Mouse (Mus musculus) heart, embryonic 15.5 days (tissue): Measurements from ENCODE around the gene Ssxb1. TPM values are rescaled to one million over a fixed set of nuclear protein-coding genes. Genes with fewer than 3 reads are reported as not detected.
"Not testable (repeated sequence)": the region's sequence is repeated elsewhere in the genome, so short reads cannot be mapped to it uniquely, and the experiment has no call there.

Experiments
- ATAC-seq: fragments of 200-750 bp; cut with Nextera tagmentation; replicated peaks from 2 replicates; pipeline ENCODE4 v1.8.0; 2017; ENCODE audit warnings: low read depth, moderate TSS enrichment; ENCODE audit not compliant: insufficient number of reproducible peaks, insufficient read depth, low FRiP score
- H3K27ac ChIP-seq: fragments of 300-500 bp; sonication (generic); 2 replicates; pipeline ENCODE4 v1.5.1; 2015; ENCODE audit warnings: mild to moderate bottlenecking, inconsistent platforms
- H3K27me3 ChIP-seq: fragments of 300-500 bp; sonication (generic); 2 replicates; pipeline ENCODE4 v1.6.1; 2015; ENCODE audit warnings: inconsistent platforms
- H3K36me3 ChIP-seq: fragments of 300-500 bp; sonication (generic); 2 replicates; pipeline ENCODE4 v1.6.1; 2015; ENCODE audit warnings: mild to moderate bottlenecking, inconsistent platforms
- H3K4me1 ChIP-seq: fragments of 300-500 bp; sonication (generic); replicated peaks from 2 replicates; pipeline ENCODE4 v1.6.1; 2015; ENCODE audit warnings: inconsistent platforms
- H3K4me2 ChIP-seq: fragments of 300-500 bp; sonication (generic); 2 replicates; pipeline ENCODE4 v1.6.1; 2015; ENCODE audit warnings: inconsistent platforms, mild to moderate bottlenecking, moderate library complexity
- H3K4me3 ChIP-seq: fragments of 300-500 bp; sonication (generic); 2 replicates; pipeline ENCODE4 v1.5.1; 2015; ENCODE audit warnings: mild to moderate bottlenecking, inconsistent platforms
- H3K9ac ChIP-seq: fragments of 300-500 bp; sonication (generic); 2 replicates; pipeline ENCODE4 v1.6.1; 2015; ENCODE audit warnings: mild to moderate bottlenecking, inconsistent platforms
- H3K9me3 ChIP-seq: fragments of 300-500 bp; sonication (generic); replicated peaks from 2 replicates; pipeline ENCODE4 v1.6.1; 2016; ENCODE audit warnings: inconsistent platforms
- WGBS: fragments of 180-500 bp; shearing (Covaris S2); methylation state at CpG from one replicate; pipeline ENCODE4 v1.1.7; 2015; ENCODE audit warnings: mixed read lengths; 5-methylcytosine and 5-hydroxymethylcytosine counted together
- polyA plus RNA-seq: library from polyadenylated mRNA; unstranded; fragments of >200 nt; fragmentation: Nextera tagmentation; extraction: Ambion mirVana; gene quantifications from 2 replicates; pipeline ENCODE4 v1.2.1, GENCODE M21; 2015

The Ssxb1 gene
- not detected in 2 replicates for polyA plus RNA-seq

GRCm38 (mm10) chrX:8413005-8413404, at the start of gene Ssxb1:
Gene Ssxb1 (plus strand): TSS chrX:8413305.
- H3K36me3 ChIP-seq, H3K4me1 ChIP-seq, H3K9me3 ChIP-seq, H3K4me2 ChIP-seq, H3K4me3 ChIP-seq, ATAC-seq, H3K9ac ChIP-seq, H3K27ac ChIP-seq, H3K27me3 ChIP-seq: not testable (repeated sequence)
- 36% methylated on average over 1 of the region's 1 CpGs for WGBS

- H3K36me3 ChIP-seq, H3K9ac ChIP-seq, H3K27ac ChIP-seq, H3K4me1 ChIP-seq, H3K4me3 ChIP-seq, H3K4me2 ChIP-seq, H3K9me3 ChIP-seq, ATAC-seq, H3K27me3 ChIP-seq: not testable (repeated sequence)
- 20% methylated on average over 1 of the region's 1 CpGs for WGBS
Observed at GRCm38 (mm10) chrX:8366678-8367077, 46.4 kb upstream of the Ssxb1 start, which contains the start of gene Ssxb9. Gene Ssxb9 (plus strand): TSS chrX:8366978.

GRCm38 (mm10) chrX:8461626-8462025, 48.5 kb downstream of the Ssxb1 start, which contains the start of gene Ssxb2:
Gene Ssxb2 (minus strand): TSS chrX:8461726.
- 67% methylated on average over 2 of the region's 2 CpGs for WGBS
- not testable (repeated sequence) for ATAC-seq, H3K9me3 ChIP-seq, H3K4me1 ChIP-seq, H3K36me3 ChIP-seq, H3K4me3 ChIP-seq, H3K27ac ChIP-seq, H3K9ac ChIP-seq, H3K4me2 ChIP-seq, H3K27me3 ChIP-seq

Other genes with a start within 250 kb of the Ssxb1 start
- 10.1 and 12.2 TPM in 2 replicates for gene Tbc1d25, start 237.1 kb upstream of the Ssxb1 start, polyA plus RNA-seq
- gene Ebp, start 219.8 kb upstream of the Ssxb1 start, polyA plus RNA-seq, result 27.9 and 30.8 TPM in 2 replicates
- 2.6 and 4.7 TPM in 2 replicates for gene Porcn, start 206.8 kb upstream of the Ssxb1 start, polyA plus RNA-seq
- 20.8 and 29.6 TPM in 2 replicates for gene Ftsj1, start 160.9 kb upstream of the Ssxb1 start, polyA plus RNA-seq
- gene Slc38a5, start 142.2 kb upstream of the Ssxb1 start, polyA plus RNA-seq, result 16.3 and 20.3 TPM in 2 replicates
- gene Ssxb10, start 85.9 kb upstream of the Ssxb1 start, polyA plus RNA-seq, result not detected in 2 replicates
- not detected in 2 replicates for gene Ssxb9, start 46.3 kb upstream of the Ssxb1 start, polyA plus RNA-seq
- gene Ssxb2, start 48.4 kb downstream of the Ssxb1 start, polyA plus RNA-seq, result not detected in 2 replicates
- not detected in 2 replicates for gene Gm14459, start 111.6 kb downstream of the Ssxb1 start, polyA plus RNA-seq
- not detected in 2 replicates for gene Ssxb6, start 134.9 kb downstream of the Ssxb1 start, polyA plus RNA-seq
- gene Ssxb3, start 178.5 kb downstream of the Ssxb1 start, polyA plus RNA-seq, result not detected in 2 replicates